Mouse (Mus musculus) adipocyte (in vitro differentiated cells): ENCODE results near the gene Cacna1g.

Experiments used
- DNase-seq: peaks from one replicate; pipeline ENCODE4 v3.0.0-alpha.2; 2016; ENCODE audit warnings: low spot score

Gene Cacna1g

GRCm38 (mm10) chr11:94480382-94480781 is 6.4 kb upstream of the Cacna1g start:
- no peak for DNase-seq

GRCm38 (mm10) chr11:94477651-94478050 is 3.7 kb upstream of the Cacna1g start:
- no peak for DNase-seq

DNA sequence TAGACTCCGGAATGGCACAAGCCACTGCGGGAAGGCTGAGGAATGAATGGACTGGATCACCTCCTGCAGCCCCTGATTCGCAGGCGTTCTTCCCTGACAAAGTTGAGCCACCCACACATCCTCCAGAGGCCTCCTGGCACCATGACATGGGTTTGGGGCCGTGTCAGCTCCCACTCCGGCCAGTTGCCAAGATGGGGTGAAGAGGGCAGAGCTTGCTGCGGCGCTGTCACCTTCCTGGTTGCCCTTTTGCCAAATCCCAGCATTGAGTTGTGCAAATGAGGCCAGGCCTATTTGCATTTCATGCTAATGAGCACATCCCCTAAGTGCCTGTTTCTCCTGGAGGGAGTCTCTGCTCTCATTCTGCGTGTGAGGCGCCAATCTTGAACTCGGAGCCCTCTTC is 1.7 kb upstream of the Cacna1g start:
- peak; percentile 39 for DNase-seq

DNA sequence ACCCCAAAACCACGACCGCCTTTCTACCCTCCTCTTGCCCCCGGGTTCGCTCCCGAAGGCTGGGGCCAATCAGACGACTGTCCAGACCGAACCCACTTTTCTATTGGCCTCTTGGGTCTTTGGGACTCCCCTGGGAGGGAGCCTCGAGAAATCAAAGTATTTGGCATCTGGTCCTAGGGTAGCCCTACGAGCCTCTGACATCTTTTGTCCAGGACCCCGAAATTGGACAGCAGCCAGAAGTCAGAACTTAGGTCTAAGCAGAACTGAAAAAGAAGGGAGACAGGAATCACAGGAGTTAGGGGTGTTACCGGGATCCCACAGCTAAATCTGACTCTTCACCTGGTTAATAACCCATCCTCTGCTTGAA is 529 bp upstream of the Cacna1g start:
- DNase-seq: no peak

GRCm38 (mm10) chr11:94472916-94473706 is 887 bp downstream of the Cacna1g start:
- DNase-seq: no peak

DNA sequence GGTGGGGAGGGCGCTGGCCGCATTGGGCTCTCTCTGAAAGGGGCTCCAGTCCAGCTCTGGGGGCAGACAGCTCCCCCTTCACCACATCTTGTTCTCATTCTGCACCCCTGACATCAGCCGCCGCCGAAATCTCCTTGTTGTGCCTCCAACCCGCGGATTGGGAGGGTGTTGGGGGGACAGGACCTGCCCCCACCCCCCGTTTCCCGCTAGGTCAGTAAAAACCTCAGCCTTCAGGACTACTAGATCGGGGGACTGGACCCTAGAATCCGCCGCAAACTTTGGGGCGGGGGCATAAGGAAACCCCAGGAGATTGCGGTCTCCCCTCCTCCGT is 1.4 kb downstream of the Cacna1g start:
- DNase-seq: no peak

GRCm38 (mm10) chr11:94471740-94472584 is 2.0 kb downstream of the Cacna1g start:
- no peak for DNase-seq

DNA sequence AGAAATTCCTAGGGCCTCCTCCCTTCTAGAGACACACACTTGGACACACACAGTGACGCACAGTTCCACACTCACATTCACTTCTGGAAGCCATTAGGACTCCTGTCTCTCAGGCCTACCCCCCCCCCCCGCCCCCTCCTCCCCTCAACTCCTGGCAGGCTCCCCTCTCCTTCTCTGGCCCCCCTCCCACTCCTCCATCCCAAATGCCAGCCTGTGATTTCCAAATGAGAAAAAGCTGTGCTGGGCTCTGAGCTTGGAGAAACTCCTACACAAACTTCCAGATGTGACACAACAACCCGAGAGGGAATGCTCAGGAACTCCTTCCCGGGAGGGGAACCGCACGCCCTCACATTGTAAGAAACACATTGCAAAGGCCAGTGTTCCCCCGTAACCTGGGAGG is 3.6 kb downstream of the Cacna1g start:
- peak; percentile 88 for DNase-seq

DNA sequence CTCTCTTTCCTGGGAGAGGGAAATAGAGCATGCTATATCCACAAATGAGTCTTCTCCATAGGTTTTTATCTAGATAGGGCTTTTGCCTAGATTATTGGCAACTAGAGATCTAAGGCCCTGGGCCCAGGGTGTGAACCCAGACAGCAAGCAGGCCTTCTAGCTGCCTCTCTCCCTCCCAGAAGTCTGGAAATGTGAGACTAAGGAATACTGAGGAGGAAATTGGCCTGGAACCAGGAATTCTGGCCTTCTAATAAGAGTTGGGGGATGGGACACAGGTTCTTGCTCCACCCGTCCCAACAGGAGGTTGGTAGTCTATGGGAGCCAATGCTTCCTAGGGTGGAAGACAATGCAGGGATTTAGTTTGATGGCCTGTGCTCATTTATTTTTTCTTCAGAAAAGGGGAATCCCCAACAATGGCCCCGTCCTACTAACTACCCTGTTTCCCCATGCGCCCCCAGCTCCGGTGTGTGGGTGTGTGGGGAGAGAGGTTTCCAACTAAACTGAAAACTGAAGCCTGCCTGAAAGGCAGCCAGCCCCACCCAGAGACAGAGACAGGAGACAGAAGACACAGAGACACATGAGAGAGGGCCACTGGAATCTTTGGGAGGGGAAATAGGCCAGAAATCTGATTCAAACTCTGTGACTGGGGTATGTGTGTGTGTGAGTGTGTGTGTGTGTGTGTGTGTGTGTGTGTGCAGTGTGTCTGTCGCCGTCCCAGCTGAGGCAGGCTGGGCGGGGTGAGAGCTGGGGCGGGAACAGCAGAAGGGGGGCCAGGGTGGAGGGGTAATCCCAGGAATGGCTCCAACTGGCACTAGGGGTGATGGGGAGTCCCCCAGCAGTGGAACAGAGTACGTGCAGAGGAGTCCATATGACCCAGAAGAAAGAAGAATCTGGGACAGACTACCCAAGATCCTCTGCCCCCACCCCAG is 4.6 kb downstream of the Cacna1g start:
- DNase-seq: peak; percentile 74

GRCm38 (mm10) chr11:94468582-94469064 is 5.4 kb downstream of the Cacna1g start:
- no peak for DNase-seq

- no peak for DNase-seq
These were observed 7.6 kb downstream of the Cacna1g start for GRCm38 (mm10) chr11:94466333-94466855.

DNA sequence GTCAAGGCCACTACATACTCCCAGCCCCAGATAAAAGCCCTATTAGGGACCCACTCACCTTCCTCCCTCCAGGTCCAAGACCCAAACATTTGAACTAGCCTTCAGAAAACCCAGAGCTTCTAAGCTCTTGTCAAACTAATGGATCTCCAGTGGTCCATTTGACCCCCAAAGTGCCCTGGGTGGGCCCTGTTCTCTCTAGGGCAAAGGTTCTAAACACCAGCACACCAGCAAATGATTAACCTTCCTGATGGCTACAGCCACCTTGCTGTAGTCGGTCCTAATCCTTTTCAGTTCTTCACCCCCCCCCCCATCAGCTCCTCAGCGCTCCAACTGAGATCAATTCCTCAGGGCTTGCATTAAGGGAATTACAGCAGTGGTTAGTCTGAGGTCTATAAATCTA is 9.8 kb downstream of the Cacna1g start:
- DNase-seq: no peak

DNA sequence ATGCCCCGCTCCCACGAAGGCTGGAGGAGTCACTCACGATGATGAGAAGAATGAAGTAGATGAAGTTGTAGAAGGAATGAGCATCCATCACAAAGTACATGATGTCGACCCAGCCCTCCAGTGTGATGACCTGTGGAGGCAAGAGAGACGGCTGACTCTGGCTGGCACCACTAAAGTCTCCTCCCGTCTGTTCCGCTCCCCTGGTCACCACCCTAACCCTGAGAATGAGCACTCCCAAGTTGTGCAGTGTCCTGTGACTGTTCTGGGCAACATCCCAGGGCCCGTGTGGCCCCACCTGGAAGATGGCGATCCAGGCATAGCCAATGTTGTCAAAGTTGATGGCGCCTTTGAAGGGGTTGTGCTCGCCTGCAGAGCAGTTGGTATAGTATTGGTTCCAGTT is 12.1 kb downstream of the Cacna1g start:
- no peak for DNase-seq

DNA sequence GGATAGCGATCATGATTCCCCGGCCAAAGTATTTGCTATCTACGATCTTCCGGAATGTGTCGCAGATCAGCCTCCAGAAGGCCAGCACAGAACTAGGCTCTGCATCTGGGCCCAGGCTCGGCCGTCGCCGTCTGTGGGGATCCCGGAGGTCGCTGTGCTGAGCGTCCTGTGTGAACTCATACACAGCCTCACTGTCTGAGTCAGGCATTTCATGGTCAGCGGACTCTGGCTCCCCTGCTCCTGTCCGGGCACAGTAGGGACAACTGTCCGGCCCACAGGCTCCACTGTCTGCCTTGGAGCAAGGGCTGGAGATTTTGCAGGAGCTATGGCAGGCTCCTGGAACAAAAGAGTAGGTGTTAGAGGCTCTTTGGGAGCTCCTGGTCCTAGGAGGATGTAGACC is 17.0 kb downstream of the Cacna1g start:
- no peak for DNase-seq

DNA sequence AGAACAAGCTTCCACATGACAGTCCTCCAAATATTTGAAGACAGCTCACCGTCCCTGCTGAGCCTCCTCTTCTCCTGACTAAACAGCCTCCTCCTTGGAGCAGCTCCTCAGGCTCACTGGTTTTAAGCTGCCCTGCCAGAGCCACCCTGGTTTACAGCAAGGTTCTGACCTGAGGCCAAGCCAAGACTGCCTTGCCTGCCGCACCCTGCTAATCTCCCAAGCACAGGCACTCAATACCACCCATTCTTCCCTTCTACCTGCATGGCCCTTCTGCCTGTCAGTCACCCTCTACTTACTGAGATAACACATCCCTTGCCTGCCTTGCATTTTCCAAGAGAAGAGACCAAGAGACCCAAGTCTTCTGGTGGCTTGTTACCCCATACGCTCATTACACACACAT is 17.7 kb downstream of the Cacna1g start:
- no peak for DNase-seq

DNA sequence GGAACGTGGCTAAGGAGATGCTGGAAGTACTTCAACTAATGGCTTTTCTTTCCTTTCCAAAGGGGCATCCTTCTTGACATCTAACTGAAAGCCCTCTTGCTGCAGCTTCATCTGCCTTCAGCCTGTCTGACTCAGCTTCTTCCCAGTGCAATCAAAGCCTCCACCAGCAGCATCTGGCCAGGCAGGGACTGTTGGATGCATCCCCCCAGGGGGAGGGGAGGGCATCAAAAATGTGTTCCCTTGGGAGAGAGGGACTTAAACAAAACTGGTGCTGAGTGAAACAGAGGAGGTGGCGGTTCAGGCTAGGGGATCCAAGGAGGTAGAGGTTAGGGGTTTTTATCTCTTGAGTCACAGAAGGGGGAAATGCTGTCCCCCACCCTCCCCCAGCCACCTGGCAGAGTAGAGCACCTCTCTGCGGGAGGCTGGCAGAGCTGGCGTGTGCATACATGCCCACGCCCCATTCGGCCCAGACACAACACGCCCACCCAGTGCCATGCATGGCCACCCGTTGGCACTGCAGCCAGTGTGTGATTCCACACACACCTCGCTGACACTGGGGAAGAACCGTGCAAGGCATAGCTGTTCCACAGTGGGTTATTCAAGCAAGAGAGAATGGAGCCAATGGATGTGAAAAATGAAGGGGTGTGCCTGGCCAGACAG is 18.7 kb downstream of the Cacna1g start:
- no peak for DNase-seq

DNA sequence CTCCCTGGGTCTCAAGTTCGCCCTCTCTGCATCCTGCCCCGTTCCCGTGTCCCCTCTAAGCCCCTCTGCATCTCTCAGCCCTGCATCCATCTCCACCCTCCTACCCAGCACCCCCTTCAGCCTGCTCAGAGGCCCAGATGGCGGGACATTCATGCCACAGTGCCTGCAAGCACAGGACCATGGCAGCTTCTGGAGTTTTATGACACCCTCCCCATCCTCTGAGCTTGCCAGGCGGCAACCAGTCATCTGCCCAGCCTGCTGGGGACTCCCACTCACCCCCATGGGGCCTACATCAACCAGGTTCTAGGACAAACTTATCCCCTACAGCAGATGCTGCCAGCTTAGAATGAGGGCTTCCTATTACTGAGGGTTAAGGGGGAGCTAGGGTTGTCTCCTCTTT is 19.2 kb downstream of the Cacna1g start:
- DNase-seq: no peak

DNA sequence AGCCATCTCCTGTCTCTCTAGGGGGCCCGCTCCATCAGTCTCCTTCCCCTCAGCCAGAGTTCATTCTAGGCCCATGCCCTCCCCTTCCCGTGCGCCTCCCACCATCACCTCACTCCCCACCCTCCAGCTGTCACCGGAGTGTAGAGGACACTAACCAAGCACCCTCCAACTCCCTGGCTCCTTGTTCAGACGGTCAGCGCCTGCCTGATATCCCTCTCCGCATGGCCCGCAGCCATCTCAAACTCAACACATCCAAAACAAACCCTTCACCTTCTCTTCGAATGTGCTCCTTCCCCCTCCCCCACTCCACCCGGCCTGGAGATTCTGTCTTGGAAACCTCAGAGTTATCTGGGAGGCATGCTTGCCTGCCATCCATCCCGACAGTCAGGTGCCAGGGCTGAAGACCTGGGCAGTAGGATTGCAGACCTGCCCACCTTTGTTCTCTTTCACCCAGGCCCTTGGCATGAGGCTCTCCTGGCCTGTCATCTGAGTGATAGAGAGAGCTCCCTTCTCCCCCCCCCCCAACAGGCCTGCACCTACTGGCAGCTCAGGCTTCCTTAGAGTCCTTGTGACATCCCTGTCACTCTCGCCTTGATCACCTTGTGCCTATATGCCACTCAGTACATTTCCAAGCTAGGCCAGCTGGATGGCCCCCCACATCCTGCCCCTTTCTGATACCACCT is 22.8 kb downstream of the Cacna1g start:
- DNase-seq: no peak

DNA sequence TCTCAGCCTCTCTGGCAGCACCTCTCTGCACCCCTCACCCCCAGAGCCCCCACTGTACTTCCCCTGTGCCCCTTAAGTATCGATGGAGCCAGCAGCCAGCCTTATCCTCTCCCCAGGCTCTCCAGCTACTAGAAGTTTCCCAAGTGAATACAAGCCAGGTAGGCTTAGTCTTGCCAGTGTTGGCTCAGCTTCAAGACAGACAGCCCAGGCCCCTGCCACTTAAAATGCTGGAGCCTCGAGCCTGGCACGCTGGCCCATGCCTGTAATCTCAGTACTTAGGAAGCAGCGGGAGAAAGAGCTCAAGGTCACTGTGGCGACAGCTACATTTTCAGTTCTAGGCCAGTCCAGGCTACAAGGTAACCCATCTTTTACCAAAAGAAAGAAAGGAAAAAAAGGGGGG is 24.1 kb downstream of the Cacna1g start:
- DNase-seq: no peak

GRCm38 (mm10) chr11:94449239-94449638 is 24.8 kb downstream of the Cacna1g start:
- DNase-seq: no peak

DNA sequence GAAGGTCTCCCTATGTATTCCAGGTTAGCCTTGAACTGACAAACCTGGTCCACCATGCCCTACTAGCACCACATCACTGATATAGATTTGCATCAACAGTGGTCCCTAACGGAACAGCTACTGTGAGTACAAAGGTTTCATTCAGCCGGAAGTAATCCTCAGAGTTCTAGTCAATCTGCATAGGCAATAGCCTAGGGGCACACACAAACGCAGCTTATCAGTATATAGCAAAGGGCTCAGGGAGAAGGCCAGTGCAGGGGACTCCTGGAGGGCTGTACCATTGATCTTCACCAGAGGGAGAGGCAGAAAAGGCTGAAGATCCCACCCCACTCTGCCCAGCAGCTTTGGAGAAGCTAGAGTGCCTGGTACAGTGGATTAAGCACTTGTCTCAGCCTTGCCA is 27.0 kb downstream of the Cacna1g start:
- DNase-seq: no peak
